Mouse (Mus musculus) ES-E14 (cell line): ENCODE data around the gene Osbpl10.

Experiments
- CHD2 ChIP-seq: IDR thresholded peaks from 2 replicates; pipeline ENCODE4 v1.6.1; 2014; ENCODE audit warnings: mild to moderate bottlenecking, low read depth, low read length, inconsistent platforms
- HCFC1 ChIP-seq: IDR thresholded peaks from 2 replicates; pipeline ENCODE4 v1.6.1; 2012; ENCODE audit warnings: low read length, inconsistent platforms, borderline replicate concordance; ENCODE audit not compliant: insufficient read depth
- ZC3H11A ChIP-seq: IDR thresholded peaks from 2 replicates; pipeline ENCODE4 v1.6.1; 2012; ENCODE audit warnings: low read depth, mild to moderate bottlenecking, inconsistent platforms, low read length, borderline replicate concordance
- ZNF384 ChIP-seq: IDR thresholded peaks from 2 replicates; pipeline ENCODE4 v1.6.1; 2012; ENCODE audit warnings: low read depth, low read length, inconsistent platforms

- TF ChIP-seq ZNF384 (no peak), ZC3H11A (no peak), CHD2 (no peak), HCFC1 (no peak)
Measured at GRCm38 (mm10) chr9:114944642-114945041, 33.7 kb upstream of the Osbpl10 start.
